Mouse (Mus musculus): ENCODE results near the gene Simc1.

The Simc1 gene

DNA sequence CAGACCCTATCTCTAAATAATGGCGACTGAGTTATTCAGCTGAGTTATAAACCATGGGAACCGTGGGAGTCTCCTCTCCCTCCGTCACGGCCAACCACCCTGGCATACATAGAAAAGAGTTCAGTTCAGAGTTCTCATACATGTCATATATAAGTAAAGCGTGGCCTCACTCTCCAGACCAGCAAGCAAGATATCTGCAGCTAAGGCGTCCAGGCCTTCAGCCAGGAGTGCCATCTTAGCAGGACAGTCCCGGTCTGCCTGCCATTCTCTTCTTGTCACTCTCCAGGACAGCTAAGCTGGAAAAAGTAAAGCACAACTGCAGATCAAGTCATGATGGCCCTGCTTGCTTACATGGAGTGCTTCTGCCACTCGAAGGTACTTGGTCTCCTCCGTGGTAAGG lies 52.6 kb downstream of the Simc1 start:
- no peak for DNase-seq

DNA sequence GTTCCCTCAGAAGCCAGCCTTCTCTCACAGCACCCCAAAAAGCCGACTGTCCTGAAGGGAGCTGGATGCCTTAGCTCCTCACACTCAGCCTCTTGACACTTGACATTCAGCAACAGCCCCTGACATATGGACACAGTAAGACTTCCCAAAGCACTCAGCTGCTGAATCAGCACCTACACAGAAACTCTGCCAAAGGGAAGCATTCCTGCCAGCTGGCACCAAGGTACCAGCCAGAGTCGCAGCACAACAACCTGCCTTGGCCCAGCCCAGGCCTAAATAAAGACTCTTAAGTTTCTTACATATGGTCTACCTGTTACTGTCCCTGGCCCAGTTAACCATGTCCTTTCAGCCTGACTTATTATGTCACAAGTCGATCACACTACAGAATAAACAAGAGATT lies 53.2 kb downstream of the Simc1 start:
- DNase-seq: no peak

GRCm38 (mm10) chr13:54557652-54558051 lies 54.1 kb downstream of the Simc1 start:
- DNase-seq: no peak

- no peak for DNase-seq
These were observed 56.1 kb downstream of the Simc1 start for GRCm38 (mm10) chr13:54559656-54560055.

GRCm38 (mm10) chr13:54560608-54561007 lies 57.0 kb downstream of the Simc1 start:
- DNase-seq: no peak

- DNase-seq: no peak
These were observed 59.0 kb downstream of the Simc1 start for GRCm38 (mm10) chr13:54562562-54562961.

GRCm38 (mm10) chr13:54564232-54565200 lies 60.9 kb downstream of the Simc1 start:
- DNase-seq: no peak

DNA sequence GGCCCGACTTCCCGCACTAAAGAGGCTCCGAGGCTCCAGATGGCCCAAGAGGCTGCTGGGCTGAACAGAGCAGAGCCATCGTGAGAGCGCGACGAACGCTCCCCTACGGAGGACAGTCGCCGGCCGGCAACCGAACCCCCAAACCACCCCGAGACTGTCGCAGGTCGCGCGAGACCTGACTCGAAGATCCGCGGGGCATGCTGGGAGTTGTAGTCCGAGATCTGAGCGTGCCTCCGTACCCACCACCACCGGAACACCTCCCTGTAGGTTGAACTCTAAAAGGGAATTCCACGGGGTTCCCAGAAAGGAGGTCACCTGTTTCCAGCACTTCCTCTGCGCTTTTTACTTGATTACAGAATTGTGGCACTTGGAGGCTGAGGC lies 61.6 kb downstream of the Simc1 start, which contains the start of gene 4833439L19Rik:
4833439L19Rik (minus strand) TSS at position 235 of the 381 bp plus-strand sequence.
- peak; percentile 96 for DNase-seq

GRCm38 (mm10) chr13:54565594-54566345 lies 62.2 kb downstream of the Simc1 start:
- DNase-seq: peak; percentile 53 to 62

- no peak for DNase-seq
These were observed 64.8 kb downstream of the Simc1 start for GRCm38 (mm10) chr13:54568380-54568779.

- no peak for DNase-seq
These were observed 65.7 kb downstream of the Simc1 start for GRCm38 (mm10) chr13:54569282-54569681.

DNA sequence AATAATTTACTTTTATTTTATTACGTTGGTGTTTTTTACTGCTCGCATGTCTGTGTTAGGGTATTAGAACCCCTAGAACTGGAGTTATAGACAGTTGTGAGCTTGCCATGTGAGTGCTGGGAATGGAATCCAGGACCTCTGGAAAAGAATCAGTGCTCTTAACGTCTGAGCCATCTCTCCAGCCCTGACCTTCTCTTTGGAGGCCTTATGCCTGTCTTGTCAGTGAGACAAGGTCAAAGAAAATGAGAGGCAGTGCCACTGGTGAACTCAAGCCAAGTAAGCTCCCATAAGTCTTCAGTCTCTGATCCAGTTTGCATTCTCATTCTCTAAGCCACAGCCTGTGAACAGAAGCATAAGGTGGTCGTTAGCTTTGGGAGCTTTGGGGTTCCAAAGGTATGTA lies 67.2 kb downstream of the Simc1 start:
- no peak for DNase-seq

- DNase-seq: no peak
These were observed 68.1 kb downstream of the Simc1 start for GRCm38 (mm10) chr13:54571637-54572036.

- DNase-seq: no peak
These were observed 69.0 kb downstream of the Simc1 start for GRCm38 (mm10) chr13:54572621-54573020.

GRCm38 (mm10) chr13:54574854-54575481 lies 71.4 kb downstream of the Simc1 start, which contains the start of gene Arl10:
Gene Arl10, plus strand, starts transcription at chr13:54575015.
- DNase-seq: peak; percentile 53 to 65

DNA sequence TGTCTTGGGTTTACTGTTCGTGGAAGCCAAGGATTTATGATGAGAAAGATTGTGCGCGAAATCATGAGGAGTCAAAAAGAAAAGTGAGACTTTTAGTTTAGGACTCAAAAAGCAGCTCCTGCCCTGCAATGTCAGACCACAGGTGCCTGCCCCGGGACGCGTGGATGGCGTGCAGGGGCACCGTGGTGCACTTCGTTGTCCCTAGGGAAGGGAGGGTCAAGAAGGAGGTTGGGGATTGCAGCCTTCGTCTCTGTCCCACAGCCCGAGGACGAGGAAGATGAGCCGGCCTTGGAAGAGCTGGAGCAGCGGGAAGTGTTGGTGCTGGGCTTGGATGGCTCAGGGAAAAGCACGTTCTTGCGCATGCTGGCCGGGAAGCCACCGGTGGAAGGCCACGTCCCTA lies 71.9 kb downstream of the Simc1 start:
- no peak for DNase-seq

DNA sequence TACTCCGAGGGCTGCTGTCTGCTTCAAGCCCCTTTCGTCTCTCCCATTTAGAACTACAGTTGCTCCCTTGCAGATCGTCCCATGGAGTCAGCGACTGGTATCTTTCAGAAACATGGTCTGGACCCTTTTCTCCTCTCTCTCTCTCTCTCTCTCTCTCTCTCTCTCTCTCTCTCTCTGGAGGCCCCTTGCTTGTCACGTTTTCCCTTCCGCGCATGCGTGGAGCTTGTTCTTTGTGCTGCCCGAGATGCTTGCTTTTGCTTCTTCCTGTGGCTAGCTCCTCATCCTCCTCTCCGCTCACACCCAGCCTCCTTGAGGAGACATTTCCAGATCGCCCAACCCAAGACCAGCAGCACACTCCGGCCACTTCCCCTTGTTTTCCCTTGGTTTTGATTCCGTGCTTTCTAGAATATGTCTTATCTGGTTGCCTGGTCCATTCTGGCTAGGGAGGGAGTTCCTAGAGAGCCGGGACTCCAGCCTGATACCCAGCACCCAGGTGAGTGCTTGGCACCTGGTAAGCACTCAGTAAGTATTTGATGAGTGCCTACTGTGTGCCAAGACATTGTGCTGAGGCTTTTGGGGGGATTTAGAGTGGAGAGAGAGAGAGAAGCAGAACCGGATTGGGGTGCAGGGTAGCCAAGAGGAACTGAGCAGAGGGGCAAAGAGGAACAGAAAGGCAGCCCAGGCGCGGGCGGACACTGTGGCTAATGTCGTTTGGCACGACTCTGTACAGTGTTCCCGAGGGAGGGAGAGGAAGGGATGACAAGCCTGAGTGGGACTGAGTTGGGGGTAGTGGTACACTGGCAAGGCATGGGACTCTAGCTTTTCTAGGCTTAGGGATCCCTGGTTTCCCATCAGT lies 74.3 kb downstream of the Simc1 start:
- DNase-seq: no peak

DNA sequence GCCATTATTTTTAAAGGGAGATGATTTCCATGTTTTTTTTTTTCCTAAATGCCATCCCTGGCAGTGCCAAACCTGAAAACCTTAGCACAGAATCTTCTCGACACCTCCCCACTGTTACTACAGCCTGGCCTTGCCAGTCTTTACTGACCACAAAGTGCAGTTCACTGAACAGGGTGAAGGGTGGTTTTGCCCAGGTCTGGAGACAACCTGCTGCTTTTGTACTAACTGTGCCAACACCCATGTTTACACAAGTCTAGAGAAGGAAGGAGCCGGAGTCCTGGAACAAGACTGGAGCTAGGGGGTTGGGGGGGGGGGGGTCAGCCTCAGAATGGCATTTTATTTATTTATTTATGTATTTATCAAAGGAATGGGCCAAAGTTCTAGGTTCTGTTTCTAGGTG lies 77.8 kb downstream of the Simc1 start:
- no peak for DNase-seq

- no peak for DNase-seq
These were observed 78.5 kb downstream of the Simc1 start for GRCm38 (mm10) chr13:54582126-54582525.

DNA sequence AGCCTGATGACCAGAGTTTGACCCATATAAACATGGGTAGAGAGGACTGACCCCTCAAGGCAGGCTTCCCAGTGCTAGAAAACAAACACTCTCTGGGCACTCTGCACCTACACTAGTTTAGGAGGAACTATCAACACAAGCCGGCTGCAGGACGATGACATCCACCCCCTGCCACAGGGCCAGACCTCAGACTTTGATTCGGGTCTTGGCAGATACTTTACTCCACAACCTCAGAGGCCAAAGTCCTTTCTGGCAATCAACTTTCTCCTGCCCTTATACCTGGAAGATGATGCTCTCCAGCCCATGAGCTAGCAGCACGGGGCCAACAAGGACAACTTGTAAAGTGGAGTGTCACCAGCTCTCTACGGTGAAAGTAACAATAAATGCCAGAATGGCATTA lies 79.3 kb downstream of the Simc1 start:
- no peak for DNase-seq

DNA sequence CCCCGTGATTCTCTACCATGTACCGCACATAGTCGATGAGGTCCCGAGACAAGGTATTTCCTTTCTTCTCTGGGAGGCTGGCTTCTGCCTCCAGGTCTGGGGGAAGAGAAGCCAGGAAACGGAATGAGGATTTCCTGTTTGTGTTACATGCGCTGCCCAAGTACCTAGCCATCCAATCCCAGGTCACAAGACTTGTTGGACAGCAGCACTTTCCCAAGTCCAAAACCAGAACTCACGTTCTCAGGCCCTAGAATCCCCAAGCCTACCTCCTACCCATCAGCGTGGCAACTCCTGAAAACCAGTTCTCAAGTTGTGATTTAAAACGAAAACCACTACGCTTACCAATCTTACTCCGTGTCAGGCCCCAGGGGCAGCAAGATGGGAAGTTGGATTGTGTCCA lies 82.3 kb downstream of the Simc1 start:
- DNase-seq: no peak

DNA sequence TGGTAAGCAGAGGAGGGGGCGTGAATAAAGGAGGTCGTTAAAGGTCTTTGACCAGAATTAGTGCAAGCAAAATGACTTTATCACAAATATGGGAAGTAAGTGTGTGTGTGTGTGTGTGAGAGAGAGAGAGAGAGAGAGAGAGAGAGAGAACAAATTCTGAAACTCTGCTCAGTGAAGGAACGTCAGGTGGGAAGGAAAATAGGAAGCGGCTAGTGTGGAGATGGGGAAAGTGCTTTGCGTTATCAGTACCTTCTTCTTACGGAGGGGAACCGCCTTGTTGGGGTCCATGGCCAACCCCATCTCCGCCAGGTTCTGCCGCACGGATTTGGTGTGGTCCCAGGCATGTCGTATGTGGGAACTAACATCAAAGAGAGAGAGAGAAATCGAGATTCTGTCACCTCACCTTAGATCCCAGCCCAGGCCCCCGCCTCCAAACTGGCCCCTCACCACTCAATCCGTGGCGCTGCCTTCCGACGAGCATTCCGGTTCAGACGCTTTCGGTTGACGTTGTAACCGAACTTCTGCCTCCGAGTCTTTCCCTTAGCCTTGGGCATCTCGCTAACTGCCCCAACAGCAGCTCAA lies 85.9 kb downstream of the Simc1 start:
- DNase-seq: no peak

Measured in thymus, postnatal 36 days (tissue).